Mouse (Mus musculus): ENCODE results near the gene Mmp9. TPM values are rescaled to one million over a fixed set of nuclear protein-coding genes. Genes with fewer than 3 reads are reported as not detected.

Gene Mmp9
- total and polyA plus RNA-seq, 3 experiments: 0.93 to 5.1 (median 0.99) TPM

- DNase-seq: peak in 1 of 2 experiments; percentile 57
These were observed 2.2 kb downstream of the Mmp9 start for GRCm38 (mm10) chr2:164942692-164943290.

GRCm38 (mm10) chr2:164947506-164947905 lies 6.9 kb downstream of the Mmp9 start:
- Histone ChIP-seq H3K9ac (ENCODE audit: low read depth, low read length) (no peak overlapping the region), H3K27me3 (ENCODE audit: control insufficient read depth, insufficient read depth, low read length) (peaks cover 21% of the 10 kb centered on the region), H3K4me1 (ENCODE audit: control insufficient read depth, insufficient read depth, low read length) (no peaks in the 10 kb centered on the region), H3K27ac (no peak overlapping the region), H3K4me3 (no peak overlapping the region), H3K36me3 (ENCODE audit: control insufficient read depth, insufficient read depth, low read length) (no peaks in the 10 kb centered on the region), H3K79me2 (replicated peaks; ENCODE audit: control insufficient read depth, insufficient read depth, low read length) (no peaks in the 10 kb centered on the region)
- TF ChIP-seq EP300 (IDR thresholded peaks at IDR 0.05; ENCODE audit: insufficient read depth, low read depth, low read length) (no peak), POLR2A (IDR thresholded peaks at IDR 0.05; ENCODE audit: insufficient read depth, low read depth, low read length) (no peak)
- intact Hi-C loops (cut with DNase I): no loop called here
- DNase-seq: no peak
- 43% methylated on average over 4 of the region's 4 CpGs for WGBS

More at GRCm38 (mm10) chr2:164942692-164943290, 2.2 kb downstream of the Mmp9 start:
- Histone ChIP-seq H3K4me3 (no peak overlapping the region), H3K27me3 (ENCODE audit: control insufficient read depth, insufficient read depth, low read length) (peaks cover 3% of the 10 kb centered on the region; the same call in 1 of the 2 replicates), H3K79me2 (replicated peaks; ENCODE audit: control insufficient read depth, insufficient read depth, low read length) (no peaks in the 10 kb centered on the region), H3K4me1 (ENCODE audit: control insufficient read depth, insufficient read depth, low read length) (no peaks in the 10 kb centered on the region; the same call in 1 of the 2 replicates), H3K27ac (no peak overlapping the region), H3K9ac (ENCODE audit: low read depth, low read length) (no peak overlapping the region), H3K36me3 (ENCODE audit: control insufficient read depth, insufficient read depth, low read length) (no peaks in the 10 kb centered on the region)
- WGBS: 24% methylated on average over 5 of the region's 5 CpGs
- TF ChIP-seq POLR2A (IDR thresholded peaks at IDR 0.05; ENCODE audit: insufficient read depth, low read depth, low read length): no peak
- no peak for TF ChIP-seq CTCF (IDR thresholded peaks at IDR 0.05)
- no peak for TF ChIP-seq EP300 (IDR thresholded peaks at IDR 0.05; ENCODE audit: insufficient read depth, low read depth, low read length)
- intact Hi-C loops (cut with DNase I): no loop called here

- no peak for DNase-seq
- H3K36me3 ChIP-seq (ENCODE audit: control insufficient read depth, insufficient read depth, low read length): no peaks in the 10 kb centered on the region
- H3K79me2 ChIP-seq (replicated peaks; ENCODE audit: control insufficient read depth, insufficient read depth, low read length): no peaks in the 10 kb centered on the region
- WGBS: 16% methylated on average over 7 of the region's 7 CpGs
- H3K27me3 ChIP-seq (ENCODE audit: control insufficient read depth, insufficient read depth, low read length): peaks cover 21% of the 10 kb centered on the region
- no peak overlapping the region for H3K27ac ChIP-seq
- TF ChIP-seq CTCF (IDR thresholded peaks at IDR 0.05): no peak
- intact Hi-C loops (cut with DNase I): no loop called here
- no peak overlapping the region for H3K9ac ChIP-seq (ENCODE audit: low read depth, low read length)
- no peak overlapping the region for H3K4me3 ChIP-seq
- H3K4me1 ChIP-seq (ENCODE audit: control insufficient read depth, insufficient read depth, low read length): no peaks in the 10 kb centered on the region
These were observed 7.3 kb downstream of the Mmp9 start for GRCm38 (mm10) chr2:164947930-164948329.

- TF ChIP-seq POLR2A (IDR thresholded peaks at IDR 0.05; ENCODE audit: insufficient read depth, low read depth, low read length): no peak
- no peak for TF ChIP-seq CTCF (IDR thresholded peaks at IDR 0.05)
- no peak for TF ChIP-seq EP300 (IDR thresholded peaks at IDR 0.05; ENCODE audit: insufficient read depth, low read depth, low read length)
- Histone ChIP-seq H3K9ac (ENCODE audit: low read depth, low read length) (no peak overlapping the region), H3K79me2 (replicated peaks; ENCODE audit: control insufficient read depth, insufficient read depth, low read length) (no peaks in the 10 kb centered on the region), H3K36me3 (ENCODE audit: control insufficient read depth, insufficient read depth, low read length) (no peaks in the 10 kb centered on the region), H3K27me3 (ENCODE audit: control insufficient read depth, insufficient read depth, low read length) (peaks cover 21% of the 10 kb centered on the region), H3K4me1 (ENCODE audit: control insufficient read depth, insufficient read depth, low read length) (no peaks in the 10 kb centered on the region), H3K27ac (no peak overlapping the region), H3K4me3 (no peak overlapping the region)
- intact Hi-C loops (cut with DNase I): no loop called here
- DNase-seq: no peak
- 8% methylated on average over 25 of the region's 25 CpGs for WGBS
These were observed 8.4 kb downstream of the Mmp9 start for GRCm38 (mm10) chr2:164948962-164949361.

- intact Hi-C loops (cut with DNase I): loop anchor here (5.0 to 10.0 kb wide), 2 partner anchors 324 to 412 kb away; no protein-coding TSS in a partner anchor
These were observed 9.9 kb downstream of the Mmp9 start for GRCm38 (mm10) chr2:164950501-164950900.

GRCm38 (mm10) chr2:164951745-164952144 lies 11.2 kb downstream of the Mmp9 start:
- H3K27me3 ChIP-seq (ENCODE audit: control insufficient read depth, insufficient read depth, low read length): peaks cover 21% of the 10 kb centered on the region
- DNase-seq: no peak
- 76% methylated on average over 4 of the region's 4 CpGs for WGBS
- H3K27ac ChIP-seq: no peak overlapping the region
- no peaks in the 10 kb centered on the region for H3K4me1 ChIP-seq (ENCODE audit: control insufficient read depth, insufficient read depth, low read length)
- H3K36me3 ChIP-seq (ENCODE audit: control insufficient read depth, insufficient read depth, low read length): no peaks in the 10 kb centered on the region
- no peaks in the 10 kb centered on the region for H3K79me2 ChIP-seq (replicated peaks; ENCODE audit: control insufficient read depth, insufficient read depth, low read length)
- TF ChIP-seq EP300 (IDR thresholded peaks at IDR 0.05; ENCODE audit: insufficient read depth, low read depth, low read length) (no peak), CTCF (IDR thresholded peaks at IDR 0.05) (peak; percentile 39), POLR2A (IDR thresholded peaks at IDR 0.05; ENCODE audit: insufficient read depth, low read depth, low read length) (no peak)
- intact Hi-C loops (cut with DNase I): loop anchor here (2.0 to 10.0 kb wide), 3 partner anchors 161 to 411 kb away; no protein-coding TSS in a partner anchor
- no peak overlapping the region for H3K4me3 ChIP-seq
- no peak overlapping the region for H3K9ac ChIP-seq (ENCODE audit: low read depth, low read length)

More at GRCm38 (mm10) chr2:164950501-164950900, 9.9 kb downstream of the Mmp9 start:
- no peaks in the 10 kb centered on the region for H3K4me1 ChIP-seq (ENCODE audit: control insufficient read depth, insufficient read depth, low read length)
- peaks cover 21% of the 10 kb centered on the region for H3K27me3 ChIP-seq (ENCODE audit: control insufficient read depth, insufficient read depth, low read length)
- 31% methylated on average over 13 of the region's 13 CpGs for WGBS
- TF ChIP-seq CTCF (IDR thresholded peaks at IDR 0.05): peak; percentile 47
- TF ChIP-seq EP300 (IDR thresholded peaks at IDR 0.05; ENCODE audit: insufficient read depth, low read depth, low read length): no peak
- no peak overlapping the region for H3K9ac ChIP-seq (ENCODE audit: low read depth, low read length)
- H3K79me2 ChIP-seq (replicated peaks; ENCODE audit: control insufficient read depth, insufficient read depth, low read length): no peaks in the 10 kb centered on the region
- H3K4me3 ChIP-seq: no peak overlapping the region
- H3K36me3 ChIP-seq (ENCODE audit: control insufficient read depth, insufficient read depth, low read length): no peaks in the 10 kb centered on the region
- DNase-seq: no peak
- H3K27ac ChIP-seq: no peak overlapping the region
